Mouse (Mus musculus): Measurements from ENCODE around the gene Vps13d. TPM values are rescaled to one million over a fixed set of nuclear protein-coding genes. Genes with fewer than 3 reads are reported as not detected.
"Not testable (repeated sequence)": the region's sequence is repeated elsewhere in the genome, so short reads cannot be mapped to it uniquely, and the experiment has no call there.

Vps13d gene
- total and polyA plus RNA-seq, 3 experiments = 9.4 to 9.8 (median 9.7) TPM

DNA sequence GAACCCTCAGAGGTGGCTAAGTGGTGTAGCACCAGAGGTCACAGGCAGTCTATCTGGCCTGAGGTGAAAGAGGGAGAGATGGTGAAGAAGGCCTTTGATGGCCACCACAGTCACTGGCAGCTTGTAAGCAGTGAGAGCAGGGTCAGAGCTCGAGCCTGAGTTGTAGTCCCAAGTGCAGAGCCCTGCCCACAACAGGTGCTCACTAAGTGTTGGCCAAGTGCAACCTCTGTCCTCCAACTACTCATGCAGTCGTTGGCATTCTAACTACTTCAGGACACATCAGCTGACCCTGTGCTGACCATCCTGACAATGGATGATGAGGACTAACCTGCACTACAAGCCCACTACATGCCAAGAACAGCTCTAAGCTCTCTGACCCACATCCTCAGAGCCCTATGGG, 7.2 kb downstream of the Vps13d start:
- Histone ChIP-seq H3K4me3 (replicated peaks in 1 of 3; ENCODE audit: low read depth in 2 of 3, low read length in 2 of 3, poor library complexity in 1 of 3) (no peak overlapping the region), H3K4me1 (ENCODE audit: control insufficient read depth in 1 of 2, insufficient read depth in 2 of 2) (peaks cover 0 to 21% of the 10 kb centered on the region in 2 experiments; a peak in 1 of 4 replicates), H3K9ac (ENCODE audit: insufficient read depth, low read depth) (no peak overlapping the region), H3K79me2 (replicated peaks; ENCODE audit: control insufficient read depth, extremely low read depth, insufficient read depth, poor library complexity, severe bottlenecking) (peaks cover under 1% of the 10 kb centered on the region), H3K27me3 (replicated peaks) (no peaks in the 10 kb centered on the region), H3K36me3 (replicated peaks in 1 of 2; ENCODE audit: control insufficient read depth in 1 of 2, insufficient read depth in 1 of 2, low read length in 1 of 2) (peaks cover 10 to 73% of the 10 kb centered on the region in 2 experiments), H3K9me3 (replicated peaks; ENCODE audit: low read length) (no peaks in the 10 kb centered on the region), H3K4me2 (ENCODE audit: insufficient read depth, low read depth, poor library complexity, severe bottlenecking) (no peak overlapping the region), H3K27ac (ENCODE audit: insufficient read depth, low read depth) (no peak overlapping the region)
- in situ Hi-C loops (cut with MboI; ENCODE audit: low pct_ligation_motif_present, low pct_unique_long_range_greater_than_20kb, low sequenced_read_pairs) = no loop called here
- dilution Hi-C loops (cut with MboI; ENCODE audit: extremely low pct_ligation_motif_present, extremely low pct_unique_long_range_greater_than_20kb, low sequenced_read_pairs) = no loop called here
- TF ChIP-seq JUND (conservative IDR thresholded peaks at IDR 0.05; ENCODE audit: low read depth, low read length) (no peak), ZNF384 (IDR thresholded peaks at IDR 0.05; ENCODE audit: low read depth, low read length) (no peak), MXI1 (IDR thresholded peaks at IDR 0.05; ENCODE audit: low read depth, low read length) (no peak), HCFC1 (IDR thresholded peaks at IDR 0.05; ENCODE audit: low read depth, low read length) (no peak), RCOR1 (conservative IDR thresholded peaks at IDR 0.05; ENCODE audit: low read depth, low read length) (no peak), NELFE (IDR thresholded peaks at IDR 0.05; ENCODE audit: low read depth, low read length) (no peak), TBP (conservative IDR thresholded peaks at IDR 0.05; ENCODE audit: low read depth, low read length) (no peak), MYC (IDR thresholded peaks at IDR 0.05; ENCODE audit: low read depth, low read length) (no peak), EP300 (IDR thresholded peaks at IDR 0.05; ENCODE audit: low read length) (no peak), UBTF (IDR thresholded peaks at IDR 0.05; ENCODE audit: low read depth, low read length) (no peak), SIN3A (IDR thresholded peaks at IDR 0.05; ENCODE audit: low read length) (no peak), TCF12 (IDR thresholded peaks at IDR 0.05; ENCODE audit: low read depth, low read length) (no peak), POLR2AphosphoS2 (IDR thresholded peaks at IDR 0.05; ENCODE audit: low read depth, low read length) (no peak), USF2 (conservative IDR thresholded peaks at IDR 0.05; ENCODE audit: low read depth, low read length) (no peak), BHLHE40 (IDR thresholded peaks at IDR 0.05; ENCODE audit: low read depth, low read length) (no peak), E2F4 (IDR thresholded peaks at IDR 0.05; ENCODE audit: insufficient replicate concordance, low read depth, low read length) (no peak)
- no peak for DNase-seq (ENCODE audit: extremely low read depth)

DNA sequence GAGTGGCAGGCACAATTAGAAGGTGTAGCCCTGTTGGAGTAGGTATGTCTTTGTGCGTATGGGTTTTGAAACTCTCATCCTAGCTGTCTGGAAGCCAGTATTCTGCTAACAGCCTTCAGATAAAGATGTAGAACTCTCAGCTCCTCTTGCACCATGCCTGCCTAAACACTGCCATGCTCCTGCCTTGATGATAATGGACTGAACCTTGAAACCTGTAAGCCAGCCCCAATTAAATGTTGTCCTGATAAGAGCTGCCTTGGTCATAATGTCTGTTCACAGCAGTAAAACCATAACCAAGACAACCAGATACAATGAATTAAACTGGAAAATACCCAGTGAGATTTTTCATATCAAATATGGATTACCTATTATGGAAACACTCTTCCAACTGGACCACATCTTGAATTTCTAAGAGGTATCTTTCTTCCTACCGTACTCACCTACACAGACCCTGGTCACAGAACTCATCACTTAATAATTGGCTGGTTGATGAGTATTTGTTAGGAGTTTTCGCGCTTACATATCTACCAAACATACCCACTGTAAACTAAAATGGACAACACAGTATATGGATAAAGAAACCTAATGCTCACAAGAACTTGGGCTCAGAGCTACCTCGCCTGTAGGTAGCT, 15.8 kb downstream of the Vps13d start:
- Histone ChIP-seq H3K4me2 (ENCODE audit: insufficient read depth, low read depth, poor library complexity, severe bottlenecking) (no peak overlapping the region), H3K27ac (ENCODE audit: insufficient read depth, low read depth) (no peak overlapping the region), H3K36me3 (replicated peaks in 1 of 2; ENCODE audit: control insufficient read depth in 1 of 2, insufficient read depth in 1 of 2, low read length in 1 of 2) (peaks cover 46 to 74% of the 10 kb centered on the region in 2 experiments), H3K4me3 (replicated peaks in 1 of 3; ENCODE audit: low read depth in 2 of 3, low read length in 2 of 3, poor library complexity in 1 of 3) (no peak overlapping the region), H3K79me2 (replicated peaks; ENCODE audit: control insufficient read depth, extremely low read depth, insufficient read depth, poor library complexity, severe bottlenecking) (no peaks in the 10 kb centered on the region; the same call in 1 of the 2 replicates), H3K4me1 (ENCODE audit: control insufficient read depth in 1 of 2, insufficient read depth in 2 of 2) (peaks cover 0 to 12% of the 10 kb centered on the region in 2 experiments; a peak in 1 of 4 replicates), H3K9me3 (replicated peaks; ENCODE audit: low read length) (no peaks in the 10 kb centered on the region), H3K9ac (ENCODE audit: insufficient read depth, low read depth) (no peak overlapping the region), H3K27me3 (replicated peaks) (no peaks in the 10 kb centered on the region)
- TF ChIP-seq NRF1 (IDR thresholded peaks at IDR 0.05; ENCODE audit: low read depth, low read length) (no peak), ZKSCAN1 (IDR thresholded peaks at IDR 0.05; ENCODE audit: borderline replicate concordance, low read depth, low read length) (no peak), NELFE (IDR thresholded peaks at IDR 0.05; ENCODE audit: low read depth, low read length) (no peak), POLR2A (IDR thresholded peaks at IDR 0.05; ENCODE audit: low read depth, low read length) (no peak), USF2 (conservative IDR thresholded peaks at IDR 0.05; ENCODE audit: low read depth, low read length) (no peak), RAD21 (IDR thresholded peaks at IDR 0.05; ENCODE audit: low read depth, low read length) (no peak), MEF2A (IDR thresholded peaks at IDR 0.05; ENCODE audit: borderline replicate concordance, low read depth, low read length) (no peak)
- dilution Hi-C loops (cut with MboI; ENCODE audit: extremely low pct_ligation_motif_present, extremely low pct_unique_long_range_greater_than_20kb, low sequenced_read_pairs) (no loop called here), in situ Hi-C loops (cut with MboI; ENCODE audit: low pct_ligation_motif_present, low pct_unique_long_range_greater_than_20kb, low sequenced_read_pairs) (no loop called here)
- DNase-seq (ENCODE audit: extremely low read depth) = no peak

DNA sequence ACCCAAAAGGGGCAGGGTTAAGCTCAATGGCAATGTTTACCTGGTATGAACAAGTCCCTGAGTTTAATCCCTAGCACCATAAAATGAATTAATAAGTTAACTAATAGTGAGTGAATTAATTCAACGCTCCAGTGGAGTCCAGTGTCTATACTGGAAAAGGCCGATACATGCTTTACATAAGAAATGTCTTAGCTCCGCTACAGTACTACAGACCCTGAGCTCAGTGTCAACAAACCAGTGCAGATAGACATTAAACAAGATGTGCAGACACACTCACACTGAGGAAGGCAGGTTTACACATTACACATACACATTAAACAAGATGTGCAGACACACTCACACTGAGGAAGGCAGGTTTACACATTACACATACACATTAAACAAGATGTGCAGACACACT, 29.3 kb downstream of the Vps13d start:
- H3K9ac ChIP-seq (ENCODE audit: insufficient read depth, low read depth); H3K27me3 ChIP-seq (replicated peaks); dilution Hi-C loops (cut with MboI; ENCODE audit: extremely low pct_ligation_motif_present, extremely low pct_unique_long_range_greater_than_20kb, low sequenced_read_pairs); DNase-seq (ENCODE audit: extremely low read depth); H3K79me2 ChIP-seq (replicated peaks; ENCODE audit: control insufficient read depth, extremely low read depth, insufficient read depth, poor library complexity, severe bottlenecking); H3K9me3 ChIP-seq (replicated peaks; ENCODE audit: low read length); H3K4me3 ChIP-seq (replicated peaks in 1 of 3; ENCODE audit: low read depth in 2 of 3, low read length in 2 of 3, poor library complexity in 1 of 3); H3K4me2 ChIP-seq (ENCODE audit: insufficient read depth, low read depth, poor library complexity, severe bottlenecking); H3K4me1 ChIP-seq (ENCODE audit: control insufficient read depth in 1 of 2, insufficient read depth in 2 of 2); H3K27ac ChIP-seq (ENCODE audit: insufficient read depth, low read depth): not testable (repeated sequence)
- in situ Hi-C loops (cut with MboI; ENCODE audit: low pct_ligation_motif_present, low pct_unique_long_range_greater_than_20kb, low sequenced_read_pairs) = loop anchor here (25.0 kb wide), 1 partner anchor 403 kb away; no protein-coding TSS in a partner anchor
- H3K36me3 ChIP-seq (replicated peaks in 1 of 2; ENCODE audit: control insufficient read depth in 1 of 2, insufficient read depth in 1 of 2, low read length in 1 of 2) = peaks cover 75 to 93% of the 10 kb centered on the region in 2 experiments

Data from CH12.LX (cell line).